Mouse (Mus musculus): ENCODE measurements around the gene Shoc2.

DNA sequence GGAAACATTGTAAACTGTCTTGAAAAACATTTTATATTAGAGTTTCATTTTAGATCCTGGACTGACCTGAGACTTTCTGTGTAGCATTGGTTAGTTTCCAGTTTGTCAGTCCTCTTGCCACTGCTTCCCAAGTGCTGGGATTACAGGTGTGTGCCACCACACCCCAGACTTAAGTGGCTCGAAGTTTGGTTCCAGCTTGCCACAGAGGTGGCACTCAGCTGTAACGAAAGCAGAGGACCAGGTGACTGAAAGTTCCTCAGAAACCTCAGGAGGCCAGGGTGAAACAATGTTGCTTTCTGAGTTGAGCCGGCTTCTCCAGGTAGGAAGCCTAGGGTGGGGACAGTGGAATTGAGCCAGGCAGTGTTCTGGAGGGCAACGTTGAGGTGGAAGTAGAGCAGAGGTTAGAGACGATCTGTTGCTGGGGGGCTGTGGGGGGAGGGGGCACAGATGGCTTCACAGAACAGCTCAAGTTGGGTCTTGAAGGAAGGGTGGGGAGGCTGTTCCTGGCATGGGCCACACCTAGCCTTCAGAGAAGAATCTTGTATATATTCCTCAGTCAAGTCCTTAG lies 128.2 kb downstream of the Shoc2 start:
- TF ChIP-seq CTCF (IDR thresholded peaks at IDR 0.05; ENCODE audit: low read depth, low read length) (no peak), POLR2A (IDR thresholded peaks at IDR 0.05; ENCODE audit: borderline replicate concordance, low read depth, low read length) (no peak)

All from bone marrow macrophage, adult 2 months (primary cell).